Mouse (Mus musculus) layer of hippocampus, adult 9-11 months (tissue): ENCODE results near the gene Tsn.
A peak's percentile ranks its signal among the peaks of the same experiment; 100 is the strongest.

Experiments
- DNase-seq: peaks from one replicate; pipeline ENCODE4 v3.0.0; 2022

Tsn gene

GRCm38 (mm10) chr1:118311622-118312326 is at the start of gene Tsn:
Gene Tsn (minus strand): TSS chr1:118311739.
- DNase-seq: no peak

GRCm38 (mm10) chr1:118359071-118359761 is 47.7 kb upstream of the Tsn start:
- peak; percentile 16 for DNase-seq

GRCm38 (mm10) chr1:118349922-118350321 is 38.4 kb upstream of the Tsn start:
- no peak for DNase-seq

GRCm38 (mm10) chr1:118343649-118344435 is 32.3 kb upstream of the Tsn start:
- no peak for DNase-seq

- no peak for DNase-seq
Observed at GRCm38 (mm10) chr1:118337921-118338320, 26.4 kb upstream of the Tsn start.

- no peak for DNase-seq
Observed at GRCm38 (mm10) chr1:118335847-118336246, 24.3 kb upstream of the Tsn start.

- no peak for DNase-seq
Observed at GRCm38 (mm10) chr1:118334749-118335713, 23.5 kb upstream of the Tsn start.

GRCm38 (mm10) chr1:118321661-118322201 is 10.2 kb upstream of the Tsn start, which contains the start of gene Nifk:
Gene Nifk (plus strand): TSS chr1:118321839.
- DNase-seq: peak; percentile 95

GRCm38 (mm10) chr1:118320696-118321095 is 9.2 kb upstream of the Tsn start:
- no peak for DNase-seq

GRCm38 (mm10) chr1:118310780-118311621 is 538 bp downstream of the Tsn start:
- peak; percentile 86 for DNase-seq

- DNase-seq: no peak
Observed at GRCm38 (mm10) chr1:118297719-118298118, 13.8 kb downstream of the Tsn start.

- DNase-seq: no peak
Observed at GRCm38 (mm10) chr1:118296673-118297072, 14.9 kb downstream of the Tsn start.

- peak; percentile 41 for DNase-seq
Observed at GRCm38 (mm10) chr1:118294826-118295225, 16.7 kb downstream of the Tsn start.

- DNase-seq: no peak
Observed at GRCm38 (mm10) chr1:118294192-118294591, 17.3 kb downstream of the Tsn start.

GRCm38 (mm10) chr1:118292291-118292690 is 19.2 kb downstream of the Tsn start:
- no peak for DNase-seq

GRCm38 (mm10) chr1:118275139-118275538 is 36.4 kb downstream of the Tsn start:
- no peak for DNase-seq

- no peak for DNase-seq
Observed at GRCm38 (mm10) chr1:118251931-118252330, 59.6 kb downstream of the Tsn start.
